Mouse (Mus musculus) ES-E14 (cell line): ENCODE data around the gene Ect2l.

ENCODE experiments used
- CHD2 ChIP-seq: IDR thresholded peaks from 2 replicates; pipeline ENCODE4 v1.6.1; 2014; ENCODE audit warnings: mild to moderate bottlenecking, low read depth, low read length, inconsistent platforms
- HCFC1 ChIP-seq: IDR thresholded peaks from 2 replicates; pipeline ENCODE4 v1.6.1; 2012; ENCODE audit warnings: low read length, inconsistent platforms, borderline replicate concordance; ENCODE audit not compliant: insufficient read depth
- MAFK ChIP-seq: IDR thresholded peaks from 2 replicates; pipeline ENCODE4 v1.6.1; 2014; ENCODE audit warnings: mild to moderate bottlenecking, low read depth, low read length, inconsistent platforms; ENCODE audit not compliant: insufficient read depth
- ZC3H11A ChIP-seq: IDR thresholded peaks from 2 replicates; pipeline ENCODE4 v1.6.1; 2012; ENCODE audit warnings: low read depth, mild to moderate bottlenecking, inconsistent platforms, low read length, borderline replicate concordance
- ZNF384 ChIP-seq: IDR thresholded peaks from 2 replicates; pipeline ENCODE4 v1.6.1; 2012; ENCODE audit warnings: low read depth, low read length, inconsistent platforms

DNA sequence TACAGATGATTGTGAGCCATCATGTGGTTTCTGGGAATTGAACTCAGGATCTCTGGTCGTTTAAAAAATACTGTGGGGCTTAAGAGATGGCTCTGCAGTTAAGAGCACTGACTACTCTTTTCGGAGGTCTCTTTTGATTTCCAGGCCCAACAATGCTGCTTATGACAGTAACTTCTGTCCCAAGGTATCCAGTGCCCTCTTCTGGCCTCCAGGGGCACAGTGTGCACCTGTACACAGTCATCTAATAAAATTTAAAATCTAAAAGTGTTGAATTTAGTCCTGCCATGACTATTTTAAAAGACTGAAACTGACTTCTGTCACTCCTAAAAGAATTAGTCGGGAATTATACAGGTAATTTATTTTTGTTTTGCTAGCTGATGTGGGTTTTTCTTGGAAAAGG, 23.2 kb upstream of the Ect2l start:
- no peak for TF ChIP-seq CHD2
- no peak for TF ChIP-seq ZNF384
- no peak for TF ChIP-seq MAFK
- no peak for TF ChIP-seq HCFC1
- no peak for TF ChIP-seq ZC3H11A
